Mouse (Mus musculus): ENCODE results near the gene Fgfr2. TPM values are rescaled to one million over a fixed set of nuclear protein-coding genes. Genes with fewer than 3 reads are reported as not detected.

Fgfr2 gene
- total and polyA plus RNA-seq, 2 experiments from 2014 or later: 12.1 to 32.6 TPM

DNA sequence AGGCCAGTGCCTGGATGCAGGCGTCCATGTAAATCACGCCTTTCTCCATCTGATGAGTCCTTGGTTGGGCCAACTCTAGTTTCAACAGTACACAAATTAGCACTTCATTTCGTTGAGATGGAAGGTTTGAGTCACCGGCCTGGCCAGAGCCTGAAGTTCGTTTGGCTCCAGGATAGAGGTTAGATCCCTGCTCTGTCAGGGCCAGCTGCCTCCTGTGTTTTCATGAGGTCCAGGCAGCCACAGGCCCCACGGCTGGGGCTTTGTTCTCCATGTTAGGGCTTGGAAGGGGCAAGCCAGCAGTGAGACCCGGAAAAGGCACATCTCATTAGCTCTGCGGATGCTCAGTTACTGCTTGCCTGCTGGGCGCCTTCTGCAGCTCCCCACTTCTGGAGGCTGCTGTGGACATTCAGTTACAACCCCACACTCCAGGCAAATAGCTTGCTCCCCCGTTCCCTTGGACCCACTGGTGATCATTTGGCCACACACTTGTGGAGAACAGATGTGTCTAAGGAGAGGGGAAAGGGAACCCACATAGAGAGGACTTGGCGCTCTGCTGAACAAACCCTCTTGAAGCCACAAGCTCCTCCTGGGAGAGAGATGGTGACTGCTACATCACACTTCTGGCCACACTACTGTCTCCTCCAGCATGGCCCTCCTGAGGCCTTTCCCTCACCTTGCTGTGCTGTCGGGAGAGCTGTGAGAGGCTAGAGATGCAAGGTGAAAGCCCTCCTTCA lies 2445.4 kb downstream of the Fgfr2 start:
- ATAC-seq (ENCODE audit: low FRiP score): no peak
- DNase-seq (ENCODE audit: low spot score): no peak
- no peaks in the 10 kb centered on the region for H3K4me1 ChIP-seq (ENCODE audit: insufficient read depth, low read length)

DNA sequence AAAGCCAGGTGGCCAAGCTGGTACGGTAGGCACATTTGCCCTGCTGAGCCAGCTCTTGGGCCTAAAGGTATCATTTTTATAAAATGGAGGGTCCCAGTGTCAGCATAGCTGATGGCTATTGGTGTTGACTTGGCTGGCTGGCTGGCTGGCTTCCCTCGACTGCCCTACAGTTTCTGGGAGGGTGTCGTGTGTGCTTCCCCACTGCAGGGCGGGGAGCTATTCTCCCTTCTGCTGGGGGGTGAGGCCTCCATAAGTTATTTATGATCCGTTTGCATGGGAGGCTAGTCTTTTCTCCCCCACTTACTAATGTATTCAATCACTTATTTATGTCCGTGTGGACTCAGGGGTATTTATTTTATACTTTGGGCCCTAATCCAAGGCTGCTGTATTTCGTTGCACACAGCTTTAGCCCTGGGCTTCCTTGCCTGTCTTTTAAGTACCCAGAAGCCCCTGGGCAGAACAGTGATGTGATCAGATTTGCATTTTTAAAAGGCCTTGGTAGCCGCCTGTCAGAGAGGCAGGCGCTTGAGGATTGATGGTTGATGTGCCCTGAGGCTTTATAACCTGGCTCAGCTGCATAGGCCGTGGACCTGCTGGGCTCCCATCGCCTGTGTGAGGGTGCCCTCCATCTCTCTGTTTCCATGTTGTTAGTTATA lies 2446.1 kb downstream of the Fgfr2 start:
- whole genome bisulfite sequencing: 30% methylated on average over 11 of the region's 11 CpGs
- TF ChIP-seq CTCF (IDR thresholded peaks at IDR 0.05): no peak
- H3K9ac ChIP-seq (replicated peaks; ENCODE audit: low read length, poor library complexity, severe bottlenecking): no peak overlapping the region
- no peak overlapping the region for H3K4me2 ChIP-seq (ENCODE audit: low read depth, low read length, poor library complexity, severe bottlenecking)
- H3K27ac ChIP-seq (ENCODE audit: low read depth, low read length): peak overlapping the region; percentile 38; the same call in 1 of the 2 replicates
- no peak for DNase-seq (ENCODE audit: low spot score)
- ATAC-seq (ENCODE audit: low FRiP score): no peak
- no peaks in the 10 kb centered on the region; the same call in 1 of the 2 replicates for H3K4me1 ChIP-seq (ENCODE audit: insufficient read depth, low read length)
- no peaks in the 10 kb centered on the region for H3K36me3 ChIP-seq (ENCODE audit: insufficient read depth, low read length)
- H3K9me3 ChIP-seq (ENCODE audit: low read length): no peaks in the 10 kb centered on the region
- no peaks in the 10 kb centered on the region for H3K27me3 ChIP-seq (ENCODE audit: insufficient read depth, low read length)
- no peak overlapping the region for H3K4me3 ChIP-seq (ENCODE audit: low read depth, low read length)

More for the DNA sequence above, 2445.4 kb downstream of the Fgfr2 start:
- no peaks in the 10 kb centered on the region for H3K27me3 ChIP-seq (ENCODE audit: insufficient read depth, low read length)
- no peaks in the 10 kb centered on the region for H3K36me3 ChIP-seq (ENCODE audit: insufficient read depth, low read length)
- TF ChIP-seq CTCF (IDR thresholded peaks at IDR 0.05): no peak
- 51% methylated on average over 12 of the region's 12 CpGs for WGBS
- no peaks in the 10 kb centered on the region for H3K9me3 ChIP-seq (ENCODE audit: low read length)
- no peak overlapping the region for H3K4me2 ChIP-seq (ENCODE audit: low read depth, low read length, poor library complexity, severe bottlenecking)
- no peak overlapping the region for H3K9ac ChIP-seq (replicated peaks; ENCODE audit: low read length, poor library complexity, severe bottlenecking)
- 0 out of 2 replicates have a peak overlapping the region, but pooled peaks have one; percentile 26 for H3K27ac ChIP-seq (ENCODE audit: low read depth, low read length)
- H3K4me3 ChIP-seq (ENCODE audit: low read depth, low read length): no peak overlapping the region

DNA sequence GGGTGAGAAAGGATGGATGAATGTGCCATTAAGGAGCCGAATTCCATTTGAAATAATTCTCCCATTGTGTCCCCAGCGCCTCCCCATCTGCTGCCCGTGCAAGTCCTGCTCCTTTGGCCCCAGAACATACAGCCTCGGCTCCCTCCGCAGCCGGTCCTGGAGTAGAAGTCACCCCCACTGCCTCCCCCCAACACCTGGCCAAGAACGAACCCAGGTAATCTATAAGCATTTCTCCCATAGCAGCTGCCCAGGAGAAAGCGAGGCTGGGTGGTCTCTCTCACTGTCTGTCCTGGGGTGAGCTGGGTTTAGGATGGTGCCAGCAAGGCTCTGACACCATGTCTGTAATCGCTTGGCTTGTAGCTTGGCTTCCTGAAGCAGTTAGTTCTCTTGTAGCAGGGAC lies 2448.6 kb downstream of the Fgfr2 start:
- WGBS: 76% methylated on average over 9 of the region's 9 CpGs
- no peak for TF ChIP-seq CTCF (IDR thresholded peaks at IDR 0.05)
- H3K4me2 ChIP-seq (ENCODE audit: low read depth, low read length, poor library complexity, severe bottlenecking): no peak overlapping the region
- no peak overlapping the region for H3K27ac ChIP-seq (ENCODE audit: low read depth, low read length)
- H3K9me3 ChIP-seq (ENCODE audit: low read length): no peaks in the 10 kb centered on the region
- ATAC-seq (ENCODE audit: low FRiP score) (no peak), DNase-seq (ENCODE audit: low spot score) (no peak)
- H3K36me3 ChIP-seq (ENCODE audit: insufficient read depth, low read length): no peaks in the 10 kb centered on the region
- no peak overlapping the region for H3K9ac ChIP-seq (replicated peaks; ENCODE audit: low read length, poor library complexity, severe bottlenecking)
- no peak overlapping the region for H3K4me3 ChIP-seq (ENCODE audit: low read depth, low read length)
- H3K27me3 ChIP-seq (ENCODE audit: insufficient read depth, low read length): no peaks in the 10 kb centered on the region
- peaks cover 4% of the 10 kb centered on the region; the same call in 1 of the 2 replicates for H3K4me1 ChIP-seq (ENCODE audit: insufficient read depth, low read length)

DNA sequence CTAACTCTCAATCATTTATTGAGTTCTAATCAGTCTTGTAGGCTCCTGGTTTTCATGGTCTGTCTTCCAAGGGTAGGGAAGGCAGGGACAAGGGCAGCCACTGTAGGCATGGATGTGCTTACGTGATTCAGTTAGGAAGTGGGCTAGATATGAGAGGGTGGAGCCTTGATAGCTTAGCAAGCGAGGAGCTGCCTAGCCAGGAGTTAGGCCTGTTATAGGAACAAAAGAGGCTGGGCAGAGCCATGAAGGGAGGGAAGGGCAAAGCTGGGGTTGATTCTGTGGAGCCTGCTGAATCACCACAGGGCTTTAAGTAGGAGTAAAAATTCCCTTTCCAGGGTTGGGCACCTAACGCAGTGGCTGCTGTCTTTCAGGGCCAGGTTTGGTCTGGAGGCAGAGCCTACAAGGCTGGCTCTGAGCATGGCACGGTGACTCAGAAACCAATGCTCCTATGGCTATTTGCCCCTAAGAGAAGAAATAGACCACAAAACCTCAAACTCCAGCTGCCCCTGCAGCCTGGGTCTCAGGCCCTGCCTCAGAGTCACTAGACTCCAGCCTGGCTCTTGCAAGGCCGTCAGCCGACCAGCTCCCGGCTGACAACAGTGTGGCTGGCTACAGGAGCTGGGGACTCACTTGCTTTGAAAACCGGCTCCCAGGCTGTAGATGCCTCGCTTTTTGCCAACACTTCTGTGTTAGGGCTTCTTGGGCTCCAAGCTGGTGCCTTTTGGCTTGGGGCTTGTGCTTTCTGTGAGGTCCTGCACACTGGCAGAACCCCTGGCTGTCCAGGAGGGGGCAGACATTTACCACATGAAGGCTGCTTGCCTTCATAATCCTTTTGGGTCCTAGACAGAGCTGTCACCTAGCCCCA lies 2449.7 kb downstream of the Fgfr2 start:
- H3K4me3 ChIP-seq (ENCODE audit: low read depth, low read length): no peak overlapping the region
- no peaks in the 10 kb centered on the region for H3K9me3 ChIP-seq (ENCODE audit: low read length)
- ATAC-seq (ENCODE audit: low FRiP score): no peak
- H3K4me1 ChIP-seq (ENCODE audit: insufficient read depth, low read length): peaks cover 4% of the 10 kb centered on the region; the same call in 1 of the 2 replicates
- TF ChIP-seq CTCF (IDR thresholded peaks at IDR 0.05): peak; percentile 80
- H3K36me3 ChIP-seq (ENCODE audit: insufficient read depth, low read length): no peaks in the 10 kb centered on the region
- WGBS: 59% methylated on average over 9 of the region's 9 CpGs
- DNase-seq (ENCODE audit: low spot score): peak; percentile 76
- H3K27ac ChIP-seq (ENCODE audit: low read depth, low read length): no peak overlapping the region
- no peaks in the 10 kb centered on the region for H3K27me3 ChIP-seq (ENCODE audit: insufficient read depth, low read length)
- no peak overlapping the region for H3K9ac ChIP-seq (replicated peaks; ENCODE audit: low read length, poor library complexity, severe bottlenecking)
- no peak overlapping the region for H3K4me2 ChIP-seq (ENCODE audit: low read depth, low read length, poor library complexity, severe bottlenecking)

GRCm38 (mm10) chr7:130671301-130671700 lies 2451.8 kb downstream of the Fgfr2 start:
- 61% methylated on average over 6 of the region's 6 CpGs for WGBS
- ATAC-seq (ENCODE audit: low FRiP score): no peak
- Histone ChIP-seq H3K27ac (ENCODE audit: low read depth, low read length) (no peak overlapping the region), H3K9ac (replicated peaks; ENCODE audit: low read length, poor library complexity, severe bottlenecking) (no peak overlapping the region), H3K4me2 (ENCODE audit: low read depth, low read length, poor library complexity, severe bottlenecking) (no peak overlapping the region), H3K9me3 (ENCODE audit: low read length) (no peaks in the 10 kb centered on the region), H3K4me3 (ENCODE audit: low read depth, low read length) (no peak overlapping the region), H3K36me3 (ENCODE audit: insufficient read depth, low read length) (no peaks in the 10 kb centered on the region), H3K27me3 (ENCODE audit: insufficient read depth, low read length) (no peaks in the 10 kb centered on the region), H3K4me1 (ENCODE audit: insufficient read depth, low read length) (peaks cover 4% of the 10 kb centered on the region; the same call in 1 of the 2 replicates)
- no peak for DNase-seq (ENCODE audit: low spot score)
- TF ChIP-seq CTCF (IDR thresholded peaks at IDR 0.05): no peak

Measured in midbrain, postnatal 0 days (tissue).